Mouse (Mus musculus) cortical plate, adult 2 months (tissue): ENCODE data around the gene Wdr38.

Experiments used
- CTCF ChIP-seq: fragments of 200-500 bp; IDR thresholded peaks from 2 replicates; pipeline ENCODE4 v1.5.1; 2011; ENCODE audit warnings: mild to moderate bottlenecking, control low read depth, low read length; ENCODE audit not compliant: insufficient read depth; ENCODE audit errors: extremely low read depth
- POLR2A ChIP-seq: fragments of 200-500 bp; IDR thresholded peaks from 2 replicates; pipeline ENCODE4 v1.6.1; 2011; ENCODE audit warnings: mild to moderate bottlenecking, low read length, control low read depth; ENCODE audit not compliant: insufficient read depth; ENCODE audit errors: extremely low read depth

- no peak for TF ChIP-seq CTCF
- no peak for TF ChIP-seq POLR2A
These were observed 5.3 kb upstream of the Wdr38 start for GRCm38 (mm10) chr2:38992004-38992403.
